Mouse (Mus musculus): ENCODE measurements around the gene Hist1h2bc. TPM values are rescaled to one million over a fixed set of nuclear protein-coding genes. Genes with fewer than 3 reads are reported as not detected.
A peak's percentile ranks its signal among the peaks of the same experiment; 100 is the strongest.
"Not testable (repeated sequence)": the region's sequence is repeated elsewhere in the genome, so short reads cannot be mapped to it uniquely, and the experiment has no call there.

The Hist1h2bc gene
- total RNA-seq (2021), result 10 to 100 TPM; 50.8 to 57.7 TPM

GRCm38 (mm10) chr13:23683755-23684281 is at the start of gene Hist1h2bc, which contains the start of gene Hist1h2ac:
Gene Hist1h2bc (plus strand): TSS chr13:23684199.
Gene Hist1h2ac (minus strand): TSS chr13:23683948.
- peak; percentile 82 to 83 for DNase-seq

DNA sequence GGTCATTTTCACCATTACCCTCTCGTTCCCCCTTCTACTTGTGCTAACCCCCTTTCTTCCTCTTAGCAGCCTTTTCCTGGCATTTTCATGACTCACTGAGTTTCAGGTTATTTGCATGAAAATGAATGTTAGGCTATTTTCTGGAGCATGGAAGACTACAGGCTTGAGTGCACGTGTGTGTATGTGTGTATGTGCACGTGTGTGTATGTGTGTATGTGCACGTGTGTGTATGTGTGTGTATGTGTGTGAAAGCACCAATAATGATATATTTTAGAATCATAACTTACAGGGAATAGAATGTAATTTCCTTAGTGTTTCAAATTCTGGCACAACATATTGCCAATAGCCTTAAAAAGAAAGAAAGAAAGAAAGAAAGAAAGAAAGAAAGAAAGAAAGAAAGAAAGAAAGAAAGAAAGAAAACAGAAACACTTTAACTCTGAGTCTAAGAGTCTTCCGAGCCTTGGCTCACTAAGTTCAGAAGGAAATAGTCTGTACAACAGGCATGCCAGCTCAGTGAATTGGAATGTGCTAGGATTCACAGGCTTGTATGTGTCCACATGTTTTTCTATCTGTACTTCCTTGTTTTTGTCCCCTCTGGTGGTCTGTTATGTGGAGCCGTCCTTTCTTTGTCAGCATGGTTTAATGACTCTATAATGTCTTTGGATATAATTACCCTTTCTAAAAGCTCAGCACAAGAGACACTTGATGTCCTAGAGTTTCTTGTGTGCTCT is 24.2 kb upstream of the Hist1h2bc start:
- DNase-seq, result no peak

- DNase-seq, result no peak
Measured at GRCm38 (mm10) chr13:23662536-23662935, 21.5 kb upstream of the Hist1h2bc start.

DNA sequence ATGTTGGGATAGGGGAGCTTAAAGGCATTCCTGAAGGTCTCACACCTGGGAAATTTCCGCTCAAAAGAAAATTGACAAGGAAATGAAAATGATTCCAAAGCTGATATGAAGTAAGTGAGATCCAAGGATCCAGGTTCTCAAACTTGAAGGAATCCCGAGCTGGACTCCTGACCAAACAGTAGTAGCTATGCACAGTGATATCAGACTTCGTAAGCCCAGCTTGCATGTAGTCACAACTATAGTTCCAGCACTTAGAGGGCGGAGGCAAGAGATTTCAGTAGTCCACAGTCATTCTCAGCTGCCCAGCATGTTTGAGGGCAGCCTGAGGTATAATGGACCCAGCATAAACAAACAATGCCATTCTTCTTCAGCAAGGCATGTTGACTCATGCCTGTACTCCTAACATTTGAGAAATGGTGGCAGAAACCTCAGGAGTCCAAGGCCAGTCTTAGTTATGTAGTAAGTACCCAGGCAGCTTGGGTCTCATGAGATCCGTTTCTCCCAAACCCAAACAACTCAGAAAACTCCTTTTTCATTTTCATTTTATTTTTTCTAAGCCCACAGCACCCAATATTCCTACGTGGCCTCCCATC is 1.9 kb upstream of the Hist1h2bc start:
- no peak for DNase-seq

DNA sequence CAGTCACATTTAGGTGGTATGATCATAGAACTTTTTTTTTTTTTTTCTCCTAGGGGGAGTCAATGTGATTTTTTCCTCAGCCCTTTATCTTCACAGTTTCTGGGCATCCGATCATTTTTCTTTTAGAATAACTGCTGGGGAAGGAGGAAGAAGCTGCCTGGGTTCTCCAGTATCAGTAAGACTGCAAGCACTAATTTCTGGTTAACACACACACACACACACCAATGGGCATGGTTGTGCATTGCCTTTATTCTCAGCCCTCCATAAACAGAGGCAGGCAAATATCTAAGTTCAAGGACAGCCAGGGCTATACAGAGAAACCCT is 1.4 kb upstream of the Hist1h2bc start:
- DNase-seq, result no peak

DNA sequence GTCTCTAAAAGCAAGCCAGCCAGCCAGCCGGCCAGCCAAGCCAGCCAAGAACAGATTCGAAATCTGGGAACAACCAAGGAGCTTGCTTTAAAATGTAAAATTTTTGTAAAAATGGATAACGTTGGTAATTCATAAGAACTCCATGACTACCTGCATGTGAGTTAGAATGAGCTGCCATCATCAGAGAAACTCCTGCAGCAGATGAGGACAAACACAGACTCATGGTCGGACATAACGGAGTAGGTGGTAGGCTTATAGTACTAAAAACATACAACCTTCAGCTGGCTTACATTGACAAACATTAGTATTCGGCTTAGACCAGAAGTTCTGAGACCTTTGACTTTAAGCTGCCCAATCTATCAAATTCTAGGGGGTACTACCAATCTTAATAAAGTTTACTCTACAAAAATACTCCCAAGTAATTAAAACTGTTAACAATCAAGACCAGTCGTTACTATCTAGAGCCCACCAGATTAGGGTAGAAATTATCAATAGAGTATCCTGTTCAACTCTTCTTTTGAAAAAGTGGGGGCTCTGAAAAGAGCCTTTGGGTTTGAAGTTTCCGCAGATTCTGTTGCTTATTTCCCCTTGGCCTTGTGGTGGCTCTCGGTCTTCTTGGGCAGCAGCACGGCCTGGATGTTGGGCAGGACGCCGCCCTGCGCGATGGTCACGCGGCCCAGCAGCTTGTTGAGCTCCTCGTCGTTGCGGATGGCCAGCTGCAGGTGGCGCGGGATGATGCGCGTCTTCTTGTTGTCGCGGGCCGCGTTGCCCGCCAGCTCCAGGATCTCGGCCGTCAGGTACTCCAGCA is 848 bp upstream of the Hist1h2bc start:
- DNase-seq, result not testable (repeated sequence)

GRCm38 (mm10) chr13:23684295-23684945 is 421 bp downstream of the Hist1h2bc start:
- DNase-seq, result peak in 1 of 2 experiments; percentile 24

DNA sequence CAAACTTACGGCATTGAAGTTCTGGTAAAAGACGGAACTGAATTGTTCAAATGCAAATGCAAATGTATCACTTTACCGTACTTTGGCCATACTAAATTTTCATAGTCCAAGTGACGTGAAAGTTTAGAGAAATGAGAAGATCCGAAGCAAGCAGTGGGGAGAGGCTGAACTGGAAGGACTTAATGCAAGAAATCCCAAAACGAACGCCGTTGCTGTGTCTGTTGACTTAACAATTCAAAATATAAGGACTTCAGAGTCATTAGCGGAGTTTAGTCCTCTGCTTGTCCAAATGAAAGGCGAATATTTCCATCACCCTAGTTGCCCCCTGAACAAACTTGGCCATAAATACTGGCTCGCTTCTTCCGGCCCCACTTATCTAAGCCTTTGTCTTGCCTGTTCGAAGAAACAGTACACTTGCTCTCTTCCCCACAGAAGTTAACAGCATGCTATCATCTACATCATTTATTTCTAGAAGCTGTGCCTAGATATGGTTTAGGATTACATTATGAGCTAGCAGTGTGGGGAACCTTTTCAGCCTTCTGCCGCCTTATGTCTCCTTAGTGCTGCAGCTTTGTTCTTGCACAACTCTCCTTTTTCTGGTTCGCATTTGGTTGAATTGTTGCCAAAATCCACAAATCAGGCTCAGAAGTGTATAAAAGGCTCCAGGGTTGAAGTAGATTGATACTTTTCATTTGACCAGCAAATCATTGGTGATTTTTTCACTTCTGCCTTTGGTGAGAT is 1.3 kb downstream of the Hist1h2bc start:
- DNase-seq, result no peak

GRCm38 (mm10) chr13:23685966-23686365 is 2.0 kb downstream of the Hist1h2bc start:
- no peak for DNase-seq

DNA sequence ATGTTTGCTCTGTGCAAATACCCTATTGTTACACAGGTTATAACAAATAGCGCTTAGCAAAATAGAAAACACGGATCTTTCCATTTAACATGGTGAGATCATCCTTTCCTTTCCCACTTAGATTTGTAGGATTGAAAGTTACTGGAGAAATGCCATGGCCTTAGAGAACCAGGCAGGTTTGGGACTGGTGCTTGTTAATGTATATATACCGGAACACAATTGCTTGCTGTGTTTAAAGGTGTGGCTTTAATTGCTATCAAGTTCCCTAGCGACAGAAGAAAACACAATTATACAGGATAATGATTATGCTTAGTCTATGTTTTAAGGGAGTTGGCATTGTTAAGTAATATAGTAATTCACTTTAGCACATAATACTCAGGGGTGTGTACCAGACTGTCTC is 3.2 kb downstream of the Hist1h2bc start:
- no peak for DNase-seq

DNA sequence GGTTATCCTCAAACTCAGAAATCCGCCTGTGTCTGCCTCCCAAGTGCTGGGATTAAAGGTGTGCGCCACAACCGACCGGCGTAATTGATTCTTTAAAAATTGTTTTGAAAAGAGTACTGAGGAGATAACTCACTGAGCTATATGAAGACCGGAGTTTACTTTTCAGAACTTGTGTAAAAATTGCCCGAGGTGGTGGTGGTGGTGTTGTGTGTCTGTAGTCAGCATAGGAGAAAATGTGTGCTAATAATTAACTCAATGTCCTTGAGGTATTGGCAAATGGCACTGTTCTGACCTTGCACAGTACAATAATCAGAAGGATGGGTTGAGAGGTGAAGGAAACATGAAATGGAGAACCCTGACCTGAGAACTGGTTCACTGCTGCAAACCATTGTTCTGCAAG is 3.9 kb downstream of the Hist1h2bc start:
- DNase-seq, result no peak

DNA sequence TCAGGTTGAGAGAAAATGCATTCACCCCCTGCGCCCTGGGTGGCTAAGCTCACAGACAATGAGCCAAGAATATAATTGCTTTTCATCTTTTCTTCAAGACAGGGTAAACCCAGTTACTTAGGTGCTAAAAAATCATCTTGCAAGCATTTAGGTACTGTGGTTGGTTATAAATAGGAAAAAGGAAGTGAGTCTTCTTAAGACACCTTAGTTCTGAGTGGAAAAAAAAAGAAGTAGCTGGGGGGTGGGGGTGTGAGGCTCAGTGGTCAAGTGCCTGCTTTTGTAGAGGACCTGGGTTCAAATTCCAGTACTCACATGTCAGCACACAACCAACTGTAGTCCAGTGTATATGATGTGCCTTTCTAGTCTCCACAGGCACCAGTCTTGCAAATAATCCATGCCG is 5.0 kb downstream of the Hist1h2bc start:
- DNase-seq, result no peak

- no peak for DNase-seq
Measured at GRCm38 (mm10) chr13:23689459-23689858, 5.5 kb downstream of the Hist1h2bc start.

DNA sequence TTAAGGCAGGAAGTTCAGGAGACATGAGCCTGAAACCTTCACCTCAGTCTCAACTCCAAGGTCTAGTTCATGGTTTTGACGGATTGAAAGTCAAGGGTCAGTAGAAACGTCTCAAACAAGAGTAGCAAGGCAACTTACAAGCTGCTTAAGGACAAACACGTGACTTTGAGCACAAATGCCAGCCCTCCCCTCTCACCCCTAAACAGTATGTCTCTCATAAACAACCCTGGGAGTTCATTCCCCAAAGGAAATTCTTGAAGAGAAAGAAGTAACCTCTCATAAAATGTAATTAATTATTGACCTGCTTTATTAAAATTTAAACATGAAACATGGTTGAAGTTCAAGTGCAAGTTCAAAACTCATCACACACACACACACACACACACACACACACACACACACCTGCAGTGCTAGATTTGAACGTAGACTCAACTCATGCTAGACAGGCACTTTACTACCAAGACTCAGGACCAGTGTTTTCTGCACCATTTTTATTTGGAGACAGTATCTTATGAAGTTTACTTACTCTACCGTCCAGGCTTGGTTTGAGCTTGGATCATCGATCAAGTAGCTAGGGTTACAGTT is 9.9 kb downstream of the Hist1h2bc start:
- no peak for DNase-seq

DNA sequence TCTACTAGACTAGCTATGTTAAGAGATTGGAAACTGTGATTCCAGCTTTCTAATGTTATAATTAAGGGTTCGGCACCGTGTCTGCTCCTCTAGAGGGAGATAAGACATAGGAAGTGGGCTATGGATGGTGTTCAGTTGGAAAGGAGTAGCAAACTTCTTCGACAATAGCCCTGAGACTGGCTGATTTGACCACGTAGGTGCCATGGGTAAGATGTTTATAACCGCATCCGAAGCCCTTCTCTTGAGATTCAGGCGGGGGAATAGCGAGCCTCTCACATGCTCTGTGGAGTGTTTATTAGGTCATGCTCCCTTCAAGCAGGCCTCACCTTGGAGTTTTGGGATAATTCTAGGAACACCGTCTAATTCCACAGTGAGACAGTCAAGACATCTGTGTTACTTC is 11.0 kb downstream of the Hist1h2bc start:
- no peak for DNase-seq

DNA sequence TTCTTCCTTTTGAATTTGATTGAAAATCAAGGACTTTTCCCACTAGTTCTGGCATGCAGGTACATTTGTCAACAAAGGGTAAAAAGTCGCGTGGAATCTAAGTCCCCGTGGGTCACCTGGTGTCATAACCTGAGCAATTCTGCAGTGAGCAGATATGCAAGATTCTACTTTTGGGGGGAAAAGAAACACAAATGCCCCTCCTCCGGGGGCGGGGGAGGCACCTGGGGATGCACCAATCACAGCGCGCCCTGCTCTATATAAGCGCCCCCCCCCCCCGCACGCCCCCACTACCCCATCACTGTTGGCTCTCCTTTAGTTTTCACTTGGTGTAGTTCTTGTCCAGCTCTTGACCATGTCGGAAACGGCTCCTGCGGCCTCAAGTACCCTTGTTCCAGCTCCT is 11.5 kb downstream of the Hist1h2bc start, which contains the start of gene Hist1h1t:
Gene Hist1h1t, plus strand, starts transcription at position 301 of the 400 bp plus-strand sequence.
- DNase-seq, result no peak

DNA sequence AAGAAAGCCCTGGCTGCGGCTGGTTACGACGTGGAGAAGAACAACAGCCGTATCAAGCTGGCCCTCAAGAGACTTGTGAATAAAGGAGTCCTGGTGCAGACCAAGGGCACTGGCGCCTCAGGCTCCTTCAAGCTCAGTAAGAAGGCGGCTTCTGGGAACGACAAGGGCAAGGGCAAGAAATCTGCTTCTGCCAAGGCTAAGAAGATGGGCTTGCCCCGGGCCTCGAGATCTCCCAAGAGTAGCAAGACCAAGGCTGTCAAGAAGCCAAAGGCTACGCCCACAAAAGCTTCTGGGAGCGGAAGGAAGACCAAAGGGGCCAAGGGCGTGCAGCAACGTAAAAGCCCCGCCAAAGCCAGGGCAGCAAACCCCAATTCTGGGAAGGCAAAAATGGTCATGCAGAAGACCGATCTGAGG is 12.1 kb downstream of the Hist1h2bc start:
- no peak for DNase-seq

DNA sequence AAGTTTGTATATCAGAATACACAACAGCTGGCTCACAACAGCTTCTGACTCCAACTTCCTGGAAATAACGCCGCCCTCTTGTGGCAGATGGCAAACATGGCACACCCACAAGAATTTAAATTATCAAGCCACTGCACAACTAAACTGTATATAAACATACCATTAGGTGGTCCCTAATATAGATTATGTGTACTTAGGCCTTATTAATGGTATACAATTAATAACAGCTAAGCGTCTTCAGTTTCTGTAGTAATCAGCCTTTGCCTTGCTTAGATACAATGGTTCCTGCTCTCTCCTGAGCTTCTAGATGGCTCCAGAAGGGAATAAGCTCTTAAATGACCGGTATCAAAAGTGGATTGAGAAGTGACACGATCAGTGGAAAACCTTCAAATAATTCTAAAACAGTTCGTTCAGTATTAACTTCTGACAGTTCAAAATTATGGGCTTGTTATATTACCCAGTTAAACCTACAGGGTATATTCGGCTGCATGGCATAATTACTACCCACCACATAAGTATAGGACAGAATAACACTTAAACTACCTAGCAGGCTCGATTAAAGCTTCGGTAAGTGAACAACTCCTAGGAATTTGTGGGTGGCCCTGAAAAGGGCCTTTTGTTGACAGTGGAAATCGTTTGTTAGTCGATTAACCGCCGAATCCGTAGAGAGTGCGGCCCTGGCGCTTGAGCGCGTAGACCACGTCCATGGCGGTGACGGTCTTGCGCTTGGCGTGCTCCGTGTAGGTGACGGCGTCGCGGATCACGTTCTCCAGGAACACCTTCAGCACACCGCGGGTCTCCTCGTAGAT is 13.7 kb downstream of the Hist1h2bc start:
- no peak for DNase-seq

DNA sequence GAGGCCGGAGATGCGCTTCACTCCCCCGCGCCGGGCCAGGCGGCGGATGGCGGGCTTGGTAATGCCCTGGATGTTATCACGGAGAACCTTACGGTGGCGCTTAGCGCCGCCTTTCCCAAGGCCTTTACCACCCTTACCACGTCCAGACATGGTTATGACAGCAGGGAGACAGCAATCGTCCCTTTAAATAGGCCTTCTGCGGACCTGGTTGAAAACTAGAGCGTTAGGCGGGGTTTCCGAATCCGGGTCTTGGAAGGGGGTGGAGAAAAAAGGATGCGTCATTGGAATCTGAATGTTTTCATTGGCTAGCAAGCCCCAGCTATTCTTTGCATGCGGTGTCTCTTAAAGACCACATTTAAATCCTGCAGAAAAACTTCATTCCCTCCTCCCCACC is 14.3 kb downstream of the Hist1h2bc start, which contains the start of gene Hist1h4c:
Gene Hist1h4c, minus strand, starts transcription at position 155 of the 394 bp plus-strand sequence.
- DNase-seq, result peak; percentile 99 to 100

GRCm38 (mm10) chr13:23698996-23699395 is 15.0 kb downstream of the Hist1h2bc start:
- no peak for DNase-seq

Data from layer of hippocampus, postnatal 36 days (tissue).